Mouse (Mus musculus) thymus, postnatal 25 days (tissue): ENCODE measurements around the gene Tmod2.
"Not testable (repeated sequence)": the region's sequence is repeated elsewhere in the genome, so short reads cannot be mapped to it uniquely, and the experiment has no call there.

Source experiments
- DNase-seq: peaks from one replicate; pipeline ENCODE4 v3.0.0; 2022

The Tmod2 gene

GRCm38 (mm10) chr9:75549010-75549409, 62.1 kb downstream of the Tmod2 start:
- DNase-seq = no peak

GRCm38 (mm10) chr9:75546885-75547553, 64.1 kb downstream of the Tmod2 start:
- DNase-seq = no peak

GRCm38 (mm10) chr9:75545514-75545913, 65.6 kb downstream of the Tmod2 start:
- DNase-seq = no peak

GRCm38 (mm10) chr9:75541497-75541896, 69.6 kb downstream of the Tmod2 start:
- DNase-seq = peak; percentile 39

- DNase-seq = no peak
Measured at GRCm38 (mm10) chr9:75536422-75536821, 74.7 kb downstream of the Tmod2 start.

- DNase-seq = no peak
Measured at GRCm38 (mm10) chr9:75534431-75534962, 76.6 kb downstream of the Tmod2 start.

- not testable (repeated sequence) for DNase-seq
Measured at GRCm38 (mm10) chr9:75532989-75533388, 78.1 kb downstream of the Tmod2 start.

- no peak for DNase-seq
Measured at GRCm38 (mm10) chr9:75532461-75532860, 78.7 kb downstream of the Tmod2 start.

- DNase-seq = no peak
Measured at GRCm38 (mm10) chr9:75529358-75529757, 81.8 kb downstream of the Tmod2 start.

GRCm38 (mm10) chr9:75528096-75528495, 83.0 kb downstream of the Tmod2 start:
- no peak for DNase-seq

- no peak for DNase-seq
Measured at GRCm38 (mm10) chr9:75527368-75528059, 83.6 kb downstream of the Tmod2 start.

- DNase-seq = no peak
Measured at GRCm38 (mm10) chr9:75523646-75524045, 87.5 kb downstream of the Tmod2 start.

- DNase-seq = no peak
Measured at GRCm38 (mm10) chr9:75522217-75522616, 88.9 kb downstream of the Tmod2 start.

- peak; percentile 70 for DNase-seq
Measured at GRCm38 (mm10) chr9:75521788-75522187, 89.3 kb downstream of the Tmod2 start.

- DNase-seq = no peak
Measured at GRCm38 (mm10) chr9:75520940-75521339, 90.2 kb downstream of the Tmod2 start.

- DNase-seq = no peak
Measured at GRCm38 (mm10) chr9:75517751-75518150, 93.4 kb downstream of the Tmod2 start.
